Mouse (Mus musculus) small intestine, adult 2 months (tissue): ENCODE measurements around the gene Rgsl1.

ENCODE experiments used
- CTCF ChIP-seq: fragments of 200-500 bp; IDR thresholded peaks from 2 replicates; pipeline ENCODE4 v1.5.1; 2012; ENCODE audit warnings: low read depth, mild to moderate bottlenecking, control low read depth, inconsistent platforms, low read length, moderate library complexity, mixed read lengths; ENCODE audit not compliant: insufficient replicate concordance, insufficient read length; ENCODE audit errors: extremely low read depth
- POLR2A ChIP-seq: fragments of 200-500 bp; IDR thresholded peaks from 2 replicates; pipeline ENCODE4 v1.6.1; 2012; ENCODE audit warnings: low read depth, mild to moderate bottlenecking, control low read depth, inconsistent platforms, low read length, moderate library complexity

GRCm38 (mm10) chr1:153886024-153886633, 42.2 kb upstream of the Rgsl1 start:
- TF ChIP-seq POLR2A (no peak), CTCF (no peak)
